Mouse (Mus musculus) CD4-positive, CD25-positive, alpha-beta regulatory T cell, adult 2 months (primary cell): ENCODE results near the gene Ndrg3.

ENCODE experiments used
- DNase-seq: peaks from one replicate; pipeline ENCODE4 v3.0.0-alpha.2; 2012; ENCODE audit warnings: low read depth, low spot score

Gene Ndrg3

GRCm38 (mm10) chr2:156991470-156992319 is at the start of gene Ndrg3:
TSS of gene Ndrg3 (minus strand) at chr2:156992056.
- DNase-seq: peak; percentile 99

GRCm38 (mm10) chr2:157041421-157041820 is 49.6 kb upstream of the Ndrg3 start:
- no peak for DNase-seq

DNA sequence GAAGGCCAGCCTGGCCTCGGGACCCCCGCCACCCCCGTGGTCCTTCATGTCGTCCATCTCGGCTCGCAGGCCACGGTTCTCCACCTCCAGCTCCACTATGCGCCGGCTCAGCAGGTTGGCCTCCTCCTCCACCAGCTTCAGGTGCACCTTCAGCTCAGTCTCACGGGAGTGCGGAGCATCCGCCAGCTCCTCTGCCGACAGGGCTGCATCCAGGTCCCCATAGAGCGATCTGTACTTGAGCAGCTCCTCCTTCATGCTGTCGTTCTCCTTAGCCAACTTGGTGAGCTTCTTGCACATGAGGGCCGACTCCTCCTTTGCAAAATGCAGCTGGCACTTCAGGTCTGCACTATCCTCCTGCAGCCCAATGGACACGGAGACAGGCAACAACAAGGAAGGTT is 48.8 kb upstream of the Ndrg3 start:
- DNase-seq: no peak

- DNase-seq: no peak
Measured at GRCm38 (mm10) chr2:157039900-157040648, 48.2 kb upstream of the Ndrg3 start.

GRCm38 (mm10) chr2:157037303-157037702 is 45.4 kb upstream of the Ndrg3 start:
- no peak for DNase-seq

DNA sequence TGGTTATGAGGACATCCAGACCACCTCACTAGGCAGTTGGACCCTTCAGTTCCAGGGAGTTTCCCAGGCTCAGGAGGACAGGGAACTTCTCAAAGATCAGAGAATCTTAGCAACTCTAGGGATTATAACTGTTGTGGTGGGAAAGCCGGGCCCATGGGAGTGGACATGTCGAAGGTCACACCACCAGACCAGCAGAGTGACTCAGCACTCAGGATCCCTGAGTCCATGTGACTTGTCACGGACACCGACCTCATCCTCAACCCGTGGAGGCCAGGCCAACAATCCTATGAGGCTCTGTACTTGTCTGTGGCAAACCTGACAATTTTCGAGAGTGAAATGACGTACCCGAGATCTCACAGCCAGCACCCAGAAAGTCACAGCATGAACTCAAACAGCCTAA is 44.5 kb upstream of the Ndrg3 start:
- no peak for DNase-seq

- no peak for DNase-seq
Measured at GRCm38 (mm10) chr2:157035371-157035770, 43.5 kb upstream of the Ndrg3 start.

DNA sequence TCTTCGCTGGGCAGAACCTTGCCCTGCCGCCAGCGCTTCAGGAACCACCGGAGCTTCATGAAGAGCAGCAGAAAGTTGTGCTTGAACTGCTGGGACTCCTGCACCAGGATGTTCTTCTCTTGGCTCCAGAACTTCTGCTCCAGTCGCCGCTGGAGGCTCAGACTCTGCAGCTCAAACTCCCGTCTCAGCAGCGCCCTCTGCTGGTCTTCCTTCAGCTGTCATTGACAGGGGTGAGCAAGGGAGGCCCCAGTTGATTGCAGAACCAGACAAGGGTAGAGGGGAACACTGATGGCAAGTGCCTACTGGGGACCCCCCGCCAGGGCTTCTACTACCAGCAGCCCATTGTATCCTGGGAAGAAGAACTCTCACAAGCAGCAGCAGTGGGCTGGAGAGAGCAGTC is 38.9 kb upstream of the Ndrg3 start:
- DNase-seq: peak; percentile 89

DNA sequence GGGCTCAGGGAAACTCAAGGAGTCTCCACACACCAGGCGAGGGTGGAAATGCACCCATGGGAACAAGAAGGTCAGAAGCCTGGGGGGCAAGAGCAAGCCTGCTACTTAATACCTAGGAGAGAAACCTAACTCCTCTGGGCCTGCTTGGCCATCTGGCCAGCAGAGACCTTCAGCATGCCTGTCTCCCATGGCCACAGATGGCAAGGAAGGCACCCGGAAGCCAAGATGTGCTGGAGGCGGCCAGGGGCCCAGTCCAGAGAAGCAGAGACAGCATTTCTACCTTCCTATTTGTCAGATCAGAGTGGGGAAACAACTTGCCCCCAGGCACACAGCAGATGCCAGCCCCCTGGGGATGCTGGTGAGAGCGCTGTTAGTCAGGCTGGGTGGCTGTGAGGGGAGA is 36.4 kb upstream of the Ndrg3 start:
- DNase-seq: no peak

DNA sequence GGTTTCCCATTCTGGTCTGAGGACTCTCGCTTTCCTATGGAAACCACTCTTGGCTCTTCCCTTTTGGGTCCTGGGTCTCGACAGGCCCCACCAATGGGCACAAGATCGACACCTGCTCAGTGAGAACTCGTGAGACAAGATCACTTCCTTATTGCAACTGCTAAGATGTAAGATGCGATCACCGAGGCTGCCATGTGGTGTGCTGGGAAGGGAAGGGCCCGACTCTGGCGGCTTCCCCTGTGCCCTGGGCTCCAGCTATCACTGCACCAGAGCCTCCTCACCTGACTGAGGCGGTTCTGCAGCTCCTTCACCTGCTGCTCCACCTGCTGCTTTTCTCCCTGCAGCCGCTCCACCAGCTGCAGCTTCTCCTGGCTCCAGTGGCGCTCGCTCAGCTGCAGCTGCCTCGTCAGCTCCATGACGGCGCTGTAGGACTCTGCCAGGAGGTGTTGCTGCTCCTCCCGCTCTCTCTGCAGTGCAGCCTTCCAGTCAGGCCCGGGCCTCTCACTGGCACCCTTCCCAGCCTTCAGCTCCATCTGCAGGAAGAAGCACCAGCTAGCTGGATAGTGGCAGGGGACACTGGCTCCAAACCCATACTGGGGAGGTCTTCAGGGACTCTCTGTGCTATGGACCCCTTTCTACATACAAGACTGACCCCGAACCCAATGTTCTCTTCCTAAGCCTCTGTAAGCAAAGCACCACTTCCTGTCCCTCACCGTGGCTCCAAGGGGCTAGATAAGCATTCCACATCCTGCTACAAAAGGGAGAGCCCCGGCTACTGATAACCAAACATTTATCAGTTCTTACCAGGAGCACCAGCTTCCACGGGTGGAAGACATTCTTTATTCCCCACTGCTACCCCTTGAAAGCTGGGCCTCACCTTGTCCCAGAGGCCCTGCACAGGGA is 35.5 kb upstream of the Ndrg3 start:
- DNase-seq: no peak

DNA sequence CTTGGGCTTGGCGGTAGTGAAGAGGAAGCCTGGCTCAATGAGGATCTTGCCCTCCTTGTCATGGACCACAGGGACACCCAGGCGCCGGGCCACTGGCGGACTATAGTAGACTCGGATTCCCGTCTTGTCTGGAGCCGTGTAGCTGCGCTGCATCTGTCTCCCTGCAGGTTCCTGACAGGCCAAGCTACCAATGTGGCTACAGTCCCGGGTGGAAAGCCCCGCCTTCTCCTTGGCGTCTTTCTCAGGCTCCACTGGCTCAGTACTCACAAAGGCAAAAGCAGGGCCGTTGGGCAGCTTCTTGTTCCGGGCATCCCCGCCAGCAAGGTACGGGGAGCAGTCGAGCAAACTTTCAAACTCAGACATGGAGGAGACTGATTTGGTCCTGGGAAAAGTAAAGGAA is 29.3 kb upstream of the Ndrg3 start:
- DNase-seq: no peak

DNA sequence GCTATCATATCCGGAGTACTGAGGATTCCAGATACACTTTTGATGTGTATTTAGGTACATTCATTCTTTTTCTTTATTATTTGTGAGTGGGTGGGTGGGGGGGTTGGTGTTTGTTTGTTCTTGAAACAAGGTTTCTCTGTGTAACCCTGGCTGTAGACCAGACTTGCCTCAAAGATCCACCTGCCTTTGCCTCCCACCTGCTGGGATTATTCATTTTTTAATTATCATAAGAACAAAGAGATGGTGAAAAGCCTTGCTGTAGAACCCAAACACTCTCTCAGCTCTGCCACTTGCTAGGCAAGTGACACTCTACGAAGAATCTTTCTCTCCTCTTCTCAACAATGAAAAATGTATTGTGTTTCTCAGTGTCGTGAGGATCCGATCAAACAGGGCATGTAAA is 27.4 kb upstream of the Ndrg3 start:
- no peak for DNase-seq

DNA sequence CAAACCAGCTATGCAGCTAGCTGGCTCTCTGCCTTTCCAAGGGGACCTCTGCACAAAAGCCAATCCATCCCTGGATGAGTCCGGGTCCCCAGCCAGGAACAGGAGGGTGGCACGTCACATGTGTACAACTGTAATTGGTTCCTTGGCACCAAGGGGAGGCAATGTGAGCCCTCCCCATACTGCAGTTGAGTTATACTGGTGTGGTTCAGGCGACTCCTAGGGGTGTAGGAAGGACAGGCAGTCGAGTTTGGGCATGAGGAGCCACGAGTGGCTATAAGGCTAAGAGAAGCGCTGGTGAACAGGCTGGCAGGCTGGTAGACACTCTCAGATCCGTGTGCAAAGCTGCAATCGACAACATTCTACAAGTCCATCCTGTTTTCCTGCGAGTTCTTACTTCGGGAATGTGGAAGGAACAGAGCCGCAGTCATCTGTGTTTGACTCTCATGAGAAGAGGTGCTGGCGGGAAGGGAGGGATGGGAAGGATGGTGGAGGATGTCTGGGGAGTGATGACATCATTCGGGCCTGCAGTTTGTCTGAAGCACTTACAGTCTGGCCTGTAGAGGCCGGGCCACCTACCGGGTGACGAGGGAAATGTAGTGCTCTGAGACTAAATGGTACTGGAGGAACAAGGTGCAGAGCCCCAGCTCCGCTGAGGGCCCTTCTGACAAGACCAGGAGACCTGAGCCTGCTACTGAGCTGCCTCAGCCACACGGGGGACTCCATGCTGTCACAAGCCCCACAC is 24.8 kb upstream of the Ndrg3 start:
- no peak for DNase-seq

DNA sequence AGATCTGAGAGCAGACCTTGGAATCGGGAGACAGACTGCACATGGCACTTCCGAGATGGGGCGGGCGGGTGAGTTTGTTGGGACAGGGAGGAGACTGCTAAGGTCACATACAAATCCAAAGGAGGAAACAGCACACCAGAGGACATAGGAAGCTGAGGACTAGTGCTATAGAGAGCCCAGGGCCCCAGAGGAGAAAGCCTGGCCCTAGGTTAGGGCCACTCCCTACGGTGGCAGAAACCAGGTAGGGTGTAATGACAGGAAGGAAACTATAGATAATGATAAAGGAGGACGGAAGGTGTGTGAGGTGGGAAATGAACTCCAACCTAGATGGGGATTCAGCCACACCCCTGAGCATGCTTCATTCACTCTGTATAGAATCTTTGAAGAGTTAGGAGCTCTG is 20.5 kb upstream of the Ndrg3 start:
- no peak for DNase-seq

GRCm38 (mm10) chr2:157010634-157011310 is 18.9 kb upstream of the Ndrg3 start:
- no peak for DNase-seq

GRCm38 (mm10) chr2:157010121-157010520 is 18.3 kb upstream of the Ndrg3 start:
- no peak for DNase-seq

- DNase-seq: no peak
Measured at GRCm38 (mm10) chr2:157008509-157008908, 16.7 kb upstream of the Ndrg3 start.

- DNase-seq: no peak
Measured at GRCm38 (mm10) chr2:157007234-157007596, 15.4 kb upstream of the Ndrg3 start.

GRCm38 (mm10) chr2:157006511-157007233 is 14.8 kb upstream of the Ndrg3 start, which contains the start of gene Dsn1:
TSS of gene Dsn1 (minus strand) at chr2:157007154.
- peak; percentile 96 for DNase-seq

DNA sequence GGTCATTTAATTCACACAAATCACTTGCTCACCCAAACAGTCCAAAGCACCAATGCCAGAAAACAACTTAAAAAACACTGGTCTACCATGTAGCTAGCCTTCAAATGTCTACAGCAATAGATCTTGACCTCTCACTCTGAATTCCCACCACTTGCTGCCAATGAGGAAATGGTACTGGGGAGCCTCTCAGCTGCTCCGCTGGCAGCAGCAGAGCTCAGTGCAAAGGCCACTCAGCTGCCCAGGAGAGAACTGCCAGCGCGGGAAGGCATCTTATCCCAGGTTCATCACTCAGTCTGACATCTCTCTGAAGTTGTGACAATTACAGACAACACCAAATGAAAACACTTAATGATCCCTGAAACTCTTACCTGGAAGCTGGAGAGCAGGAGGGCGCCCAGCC is 10.5 kb upstream of the Ndrg3 start:
- no peak for DNase-seq
